ENCODE assay signal across 8 mouse cellular contexts in the genomic region with DNA sequence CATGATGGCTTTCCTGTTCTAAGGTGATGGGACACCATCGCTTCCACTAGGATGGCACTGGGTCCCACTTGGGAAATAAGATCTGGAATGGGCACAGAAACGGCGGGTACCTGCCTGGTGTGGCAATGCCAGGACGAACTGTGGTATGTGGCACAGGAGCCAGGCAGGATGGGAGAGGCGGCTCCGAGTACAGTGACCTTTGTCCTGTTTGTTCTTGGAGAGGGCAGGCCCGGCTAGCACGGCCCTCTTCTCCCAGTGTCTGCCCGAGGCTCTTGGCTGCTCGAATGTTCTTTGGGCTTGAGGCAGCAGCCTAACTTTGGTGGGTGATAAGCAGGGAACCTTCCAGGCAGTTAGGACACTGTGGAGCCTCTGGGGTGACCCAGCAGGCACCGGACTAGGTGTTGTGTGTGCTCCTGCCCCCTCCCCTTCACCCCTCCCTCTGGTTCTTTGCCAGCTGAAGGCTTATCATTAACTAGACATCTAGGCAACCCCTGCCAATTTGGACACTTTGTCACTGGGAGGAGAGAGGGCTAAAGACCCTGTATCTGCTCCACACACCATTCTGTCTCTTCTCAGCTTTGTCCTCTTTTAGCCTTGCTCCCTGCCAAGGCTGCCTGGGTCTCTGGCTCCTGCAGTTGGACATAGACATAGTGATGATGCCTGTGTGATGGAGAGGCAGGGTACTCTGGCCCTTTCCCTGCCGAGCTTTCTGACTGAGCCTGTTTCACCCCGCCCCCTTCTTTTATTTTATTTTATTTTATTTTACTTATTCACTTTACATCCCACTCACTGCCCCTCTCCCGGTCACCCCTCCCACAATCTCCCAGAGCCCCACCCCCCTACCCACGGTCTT. TPM values are rescaled to one million over a fixed set of nuclear protein-coding genes. Genes with fewer than 3 reads are reported as not detected.
A peak's percentile ranks its signal among the peaks of the same experiment; 100 is the strongest.
DNase-seq lines count a peak whose midpoint lies in the region; ATAC-seq and TF ChIP-seq lines count a peak whose summit lies in the region.

No protein-coding gene starts in this region.

- peak; percentile 66 for DNase-seq in adrenal gland, postnatal 14 days
- DNase-seq in adrenal gland, adult 8-10 months: no peak
- DNase-seq in heart, adult 2 months: peak; percentile 68 to 85
- peak; percentile 92 for DNase-seq in kidney, adult 9 months
- DNase-seq in lung, postnatal 0 days (ENCODE audit: low spot score): peak; percentile 53
- no peak for DNase-seq in spleen, postnatal 14 days (ENCODE audit: low spot score in 2 of 2)
- no peak for DNase-seq in Muller cell, postnatal 12 days (ENCODE audit: inconsistent ontology term)
- no peak for DNase-seq in embryo, embryonic 10.5 days (ENCODE audit: low spot score)

- peak; percentile 48 for ATAC-seq in lung, postnatal 0 days

- no peak; the same call in 1 of the 2 replicates for TF ChIP-seq EP300 in heart, adult 2 months (IDR thresholded peaks at IDR 0.05; ENCODE audit: insufficient read depth, low read depth, low read length)
- TF ChIP-seq EP300 in lung, postnatal 0 days (IDR thresholded peaks at IDR 0.05): no peak

- no peak overlapping the region for H3K4me2 ChIP-seq in lung, postnatal 0 days (replicated peaks; ENCODE audit: low read depth, low read length)

- 38% methylated on average over 15 of the region's 15 CpGs for WGBS in heart, adult 2 months
- 53% methylated on average over 15 of the region's 15 CpGs for WGBS in lung, postnatal 0 days

- no peak for TF ChIP-seq CTCF in heart, adult 2 months (IDR thresholded peaks at IDR 0.05)
- TF ChIP-seq CTCF in lung, postnatal 0 days (IDR thresholded peaks at IDR 0.05): no peak

- H3K27me3 ChIP-seq in heart, adult 2 months (ENCODE audit: control insufficient read depth, insufficient read depth, low read length): no peaks in the 10 kb centered on the region
- H3K27me3 ChIP-seq in lung, postnatal 0 days (replicated peaks; ENCODE audit: insufficient read depth, low read length): no peaks in the 10 kb centered on the region

- H3K79me2 ChIP-seq in heart, adult 2 months (replicated peaks; ENCODE audit: control insufficient read depth, insufficient read depth, low read length): no peaks in the 10 kb centered on the region

- H3K4me3 ChIP-seq in heart, adult 2 months: 0 out of 2 replicates have a peak overlapping the region, but pooled peaks have one; percentile 3
- no peak overlapping the region for H3K4me3 ChIP-seq in lung, postnatal 0 days (ENCODE audit: low read depth, low read length)

- peaks cover 24% of the 10 kb centered on the region for H3K4me1 ChIP-seq in heart, adult 2 months (ENCODE audit: control insufficient read depth, insufficient read depth, low read length)
- peaks cover 20% of the 10 kb centered on the region for H3K4me1 ChIP-seq in lung, postnatal 0 days (ENCODE audit: insufficient read depth, low read depth, low read length)

- peak overlapping the region; percentile 88 for H3K27ac ChIP-seq in heart, adult 2 months
- H3K27ac ChIP-seq in lung, postnatal 0 days (ENCODE audit: low read length): no peak overlapping the region

- peak; percentile 33 for TF ChIP-seq POLR2A in heart, adult 2 months (IDR thresholded peaks at IDR 0.05; ENCODE audit: insufficient read depth, low read depth, low read length)

- intact Hi-C loops in heart, adult 2 months (cut with DNase I): loop anchor here (2.0 to 5.0 kb wide), 2 partner anchors 35 to 94 kb away; no protein-coding TSS in a partner anchor

- H3K9ac ChIP-seq in heart, adult 2 months (ENCODE audit: low read depth, low read length): peak overlapping the region; percentile 49
- H3K9ac ChIP-seq in lung, postnatal 0 days (replicated peaks; ENCODE audit: low read depth): no peak overlapping the region

- H3K36me3 ChIP-seq in heart, adult 2 months (ENCODE audit: control insufficient read depth, insufficient read depth, low read length): no peaks in the 10 kb centered on the region
- H3K36me3 ChIP-seq in lung, postnatal 0 days (ENCODE audit: insufficient read depth, low read length): no peaks in the 10 kb centered on the region

- no peaks in the 10 kb centered on the region for H3K9me3 ChIP-seq in lung, postnatal 0 days (ENCODE audit: low read length)

RNA-seq across cellular contexts. Expression of gene Atp2a2, which starts 25.1 kb away (rescaled TPM):
- total RNA-seq in adrenal gland, postnatal 14 days (2021): 212 and 220 TPM in 2 replicates
- total RNA-seq in adrenal gland, adult 8-10 months (2022): 100 to 1,000 TPM; 187 to 206 (median 196) TPM
- over 10,000 TPM; 11,796 to 13,259 TPM for total RNA-seq in heart, adult 2 months (2021)
- 3,546 and 6,285 TPM in 2 replicates for polyA plus RNA-seq in heart, adult 2 months (2012; rRNA removed)
- polyA plus RNA-seq in lung, postnatal 0 days (2015; fragmentation: Nextera tagmentation; extraction: Ambion mirVana): 27.4 and 32.4 TPM in 2 replicates

Comparison
In these comparisons a context has a peak if more than half of its experiments do, and no peak if none do; other contexts are left out.
1. DNase-seq: peak in adrenal gland, postnatal 14 days (single experiment), heart, adult 2 months (2 of 2), kidney, adult 9 months (single experiment) and lung, postnatal 0 days (single experiment); none in adrenal gland, adult 8-10 months (single experiment), spleen, postnatal 14 days (0 of 2), Muller cell, postnatal 12 days (single experiment) and embryo, embryonic 10.5 days (single experiment).
2. RNA of gene Atp2a2, which starts 25.1 kb away (total RNA-seq): 11,796 to 13,259 TPM in heart, adult 2 months; 212 to 220 TPM in adrenal gland, postnatal 14 days and 187 to 206 TPM in adrenal gland, adult 8-10 months; every median in the first group is over 10 times any median in the second.